ENCODE assay signal across 22 mouse cellular contexts in genomic region chr2:152887230-152887629, GRCm38 (mm10). TPM values are rescaled to one million over a fixed set of nuclear protein-coding genes. Genes with fewer than 3 reads are reported as not detected.
DNase-seq lines count a peak whose midpoint lies in the region; ATAC-seq and TF ChIP-seq lines count a peak whose summit lies in the region.
"Had no signal": no experiment of that assay in that cellular context is flagged by ENCODE, and none has a peak within 500 bp of the region (broad histone marks: within the 10 kb centered on the region; RNA-seq: fewer than 3 reads in every experiment).

No protein-coding gene starts in this region.

- WGBS in heart, adult 2 months = 81% methylated on average over 3 of the region's 3 CpGs
- WGBS in forebrain, embryonic 16.5 days = 91% methylated on average over 3 of the region's 3 CpGs

- in situ Hi-C loops in Patski (cut with MboI; ENCODE audit: low pct_unique_long_range_greater_than_20kb) = no loop called here

- H3K36me3 ChIP-seq in heart, adult 2 months (ENCODE audit: control insufficient read depth, insufficient read depth, low read length) = no peaks in the 10 kb centered on the region
- peaks cover 96% of the 10 kb centered on the region for H3K36me3 ChIP-seq in C2C12 (ENCODE audit: control insufficient read depth, insufficient read depth)
- H3K36me3 ChIP-seq in forebrain, embryonic 16.5 days (ENCODE audit: control insufficient read depth, insufficient read depth) = peaks cover 7% of the 10 kb centered on the region
- H3K36me3 ChIP-seq: hindbrain, embryonic 15.5 days had no signal

- H3K27me3 ChIP-seq in heart, adult 2 months (ENCODE audit: control insufficient read depth, insufficient read depth, low read length) = no peaks in the 10 kb centered on the region
- H3K27me3 ChIP-seq in C2C12 (ENCODE audit: control insufficient read depth, insufficient read depth, insufficient read length) = no peaks in the 10 kb centered on the region
- no peaks in the 10 kb centered on the region for H3K27me3 ChIP-seq in Patski
- H3K27me3 ChIP-seq in forebrain, embryonic 16.5 days (replicated peaks; ENCODE audit: control insufficient read depth, insufficient read depth, low read length) = no peaks in the 10 kb centered on the region
- H3K27me3 ChIP-seq: embryonic facial prominence, embryonic 13.5 days; forebrain, embryonic 12.5 days; heart, embryonic 12.5 days; hindbrain, embryonic 15.5 days had no signal

- peak; percentile 43 for TF ChIP-seq CTCF in heart, adult 2 months (IDR thresholded peaks at IDR 0.05)
- TF ChIP-seq CTCF in C2C12 (IDR thresholded peaks at IDR 0.05; ENCODE audit: control insufficient read depth, insufficient read depth, insufficient read length) = peak; percentile 5
- peak; percentile 35 for TF ChIP-seq CTCF in Patski (IDR thresholded peaks at IDR 0.05)

- ATAC-seq in Patski = no peak
- 0 out of 2 replicates have a peak, but pooled peaks have one; percentile 55 for ATAC-seq in megakaryocyte-erythroid progenitor cell, adult 5-6 weeks (replicated peaks; ENCODE audit: low FRiP score, low TSS enrichment, poor library complexity, severe bottlenecking)
- ATAC-seq in forebrain, embryonic 16.5 days = no peak
- ATAC-seq in CD4-positive, CD25-positive, alpha-beta regulatory T cell, adult 4 months = no peak
- ATAC-seq: activated CD4-positive, CD25-positive, alpha-beta regulatory T cell, adult 4 months; forebrain, postnatal 0 days had no signal

- intact Hi-C loops in heart, adult 2 months (cut with DNase I) = no loop called here
- intact Hi-C loops in heart, postnatal 36 days (cut with DNase I) = no loop called here

- no peak overlapping the region for H3K27ac ChIP-seq in heart, adult 2 months
- H3K27ac ChIP-seq in forebrain, embryonic 16.5 days (ENCODE audit: low read length) = no peak overlapping the region
- H3K27ac ChIP-seq: embryonic facial prominence, embryonic 13.5 days; forebrain, embryonic 12.5 days; hindbrain, embryonic 15.5 days had no signal

- no peaks in the 10 kb centered on the region for H3K4me1 ChIP-seq in heart, adult 2 months (ENCODE audit: control insufficient read depth, insufficient read depth, low read length)
- no peaks in the 10 kb centered on the region for H3K4me1 ChIP-seq in forebrain, embryonic 16.5 days (replicated peaks; ENCODE audit: control insufficient read depth, insufficient read depth, low read length)
- H3K4me1 ChIP-seq: embryonic facial prominence, embryonic 13.5 days; forebrain, embryonic 12.5 days; heart, embryonic 12.5 days; hindbrain, embryonic 15.5 days had no signal

- no peak for TF ChIP-seq POLR2A in heart, adult 2 months (IDR thresholded peaks at IDR 0.05; ENCODE audit: insufficient read depth, low read depth, low read length)

- POLR2A ChIA-PET in Patski (lab: Charles Lee) = no interaction called here

- no peaks in the 10 kb centered on the region for H3K79me3 ChIP-seq in C2C12 (ENCODE audit: low read depth)

- no peak overlapping the region for H3ac ChIP-seq in C2C12 (ENCODE audit: control insufficient read depth, insufficient read length, low read depth)

- H3K4me3 ChIP-seq in heart, adult 2 months = no peak overlapping the region
- H3K4me3 ChIP-seq in C2C12 (ENCODE audit: insufficient read depth, poor library complexity, severe bottlenecking) = no peak overlapping the region
- no peak overlapping the region for H3K4me3 ChIP-seq in forebrain, embryonic 16.5 days (replicated peaks; ENCODE audit: low read length)
- H3K4me3 ChIP-seq: embryonic facial prominence, embryonic 13.5 days; forebrain, embryonic 12.5 days; heart, embryonic 12.5 days; hindbrain, embryonic 15.5 days had no signal

- H3K79me2 ChIP-seq in heart, adult 2 months (replicated peaks; ENCODE audit: control insufficient read depth, insufficient read depth, low read length) = no peaks in the 10 kb centered on the region
- no peaks in the 10 kb centered on the region for H3K79me2 ChIP-seq in C2C12 (ENCODE audit: control insufficient read depth, insufficient read depth)

- H3K9ac ChIP-seq in heart, adult 2 months (ENCODE audit: low read depth, low read length) = no peak overlapping the region
- no peak overlapping the region for H3K9ac ChIP-seq in forebrain, embryonic 16.5 days (replicated peaks; ENCODE audit: low read depth, low read length)
- H3K9ac ChIP-seq: embryonic facial prominence, embryonic 13.5 days; forebrain, embryonic 12.5 days; forebrain, postnatal 0 days; heart, embryonic 12.5 days; hindbrain, embryonic 15.5 days had no signal

- H3K9me3 ChIP-seq in forebrain, embryonic 16.5 days (ENCODE audit: control insufficient read depth, low read length) = no peaks in the 10 kb centered on the region
- H3K9me3 ChIP-seq: embryonic facial prominence, embryonic 13.5 days; forebrain, embryonic 12.5 days; G1E; heart, embryonic 12.5 days; hindbrain, embryonic 15.5 days had no signal

- CTCF ChIA-PET in Patski (lab: Charles Lee) = interaction anchor here (1.4 to 2.2 kb wide), 2 partner anchors 10 to 12 kb away, joined by 4 to 6 read pairs; no protein-coding TSS in a partner anchor

- TF ChIP-seq EP300 in heart, adult 2 months (IDR thresholded peaks at IDR 0.05; ENCODE audit: insufficient read depth, low read depth, low read length) = no peak

- no peak overlapping the region for H3K4me2 ChIP-seq in forebrain, embryonic 16.5 days (ENCODE audit: low read length)
- H3K4me2 ChIP-seq: embryonic facial prominence, embryonic 13.5 days; forebrain, embryonic 12.5 days; heart, embryonic 12.5 days; hindbrain, embryonic 15.5 days had no signal

- no peak for DNase-seq in heart, adult 2 months
- DNase-seq in heart, postnatal 36 days = no peak
- DNase-seq in Patski (ENCODE audit: low read depth, low spot score) = no peak
- DNase-seq: adrenal gland, adult 2 months; adrenal gland, postnatal 25 days; cerebellum, adult 18-20 months; cerebellum, adult 9-11 months; cerebellum, postnatal 36 days; forebrain, postnatal 0 days; gastrocnemius, postnatal 36 days; heart, adult 18-20 months had no signal

TF ChIP-seq in C2C12, 6 proteins besides CTCF, POLR2A, EP300 and RAD21:
- no peak for TF ChIP-seq FOSL1 (IDR thresholded peaks at IDR 0.05; ENCODE audit: insufficient read depth, low read length, poor library complexity, severe bottlenecking)
- no peak for TF ChIP-seq MYOD1 (IDR thresholded peaks at IDR 0.05; ENCODE audit: control insufficient read depth, insufficient read length, low read depth)
- TF ChIP-seq USF1 (IDR thresholded peaks at IDR 0.05; ENCODE audit: low read depth) = no peak
- TF ChIP-seq MAX (IDR thresholded peaks at IDR 0.05) = no peak
- TF ChIP-seq MYOG (IDR thresholded peaks at IDR 0.05; ENCODE audit: control insufficient read depth, extremely low read depth, insufficient read length) = no peak
- TF ChIP-seq CEBPB (IDR thresholded peaks at IDR 0.05; ENCODE audit: low read depth) = no peak
TF ChIP-seq in C2C12: peak in this region for 0.

RNA-seq across cellular contexts. Expression of gene Mylk2, which starts 23.9 kb away (rescaled TPM):
- under 1 TPM; 0.08 to 0.09 TPM for total RNA-seq in heart, adult 2 months (2021)
- polyA plus RNA-seq in heart, adult 2 months (2012; rRNA removed) = 0.18 and 0.29 TPM in 2 replicates
- under 1 TPM in 1 of 2 experiments, not detected in 1; 0.22 TPM for total RNA-seq in heart, postnatal 36 days (2021)
- polyA plus RNA-seq in C2C12 (2012; fragmentation: generic; extraction: Trizol) (3.9 TPM), Patski (2021) (0.08 TPM)
- total RNA-seq in megakaryocyte-erythroid progenitor cell, adult 5-6 weeks (2014; fragmentation: Nextera tagmentation) = not detected in 2 replicates
- total RNA-seq in megakaryocyte-erythroid progenitor cell, adult 5-6 weeks (2017) = not detected in 2 replicates
- polyA plus RNA-seq in forebrain, embryonic 16.5 days (2015; fragmentation: Nextera tagmentation; extraction: Ambion mirVana) = not detected in 2 replicates
- not detected for polyA plus RNA-seq in CD4-positive, CD25-positive, alpha-beta regulatory T cell, adult 4 months (2017; shearing (Covaris generic))
- total RNA-seq: adrenal gland, adult 2 months; adrenal gland, postnatal 25 days had no signal
- polyA plus RNA-seq: activated CD4-positive, CD25-positive, alpha-beta regulatory T cell, adult 4 months; adrenal gland, adult 2 months; embryonic facial prominence, embryonic 13.5 days; forebrain, embryonic 12.5 days; forebrain, postnatal 0 days; G1E; hindbrain, embryonic 11.5 days had no signal

RNA-seq across cellular contexts. Expression of gene Tpx2, which starts 39.5 kb away (rescaled TPM):
- 1 to 10 TPM in 1 of 2 experiments, under 1 TPM in 1; 0.75 to 1.1 TPM for total RNA-seq in heart, adult 2 months (2021)
- polyA plus RNA-seq in heart, adult 2 months (2012; rRNA removed) = 0.18 and 0.50 TPM in 2 replicates
- total RNA-seq in heart, postnatal 36 days (2021) = 1 to 10 TPM in 1 of 2 experiments, under 1 TPM in 1; 0.89 to 1.6 TPM
- polyA plus RNA-seq in C2C12 (2012; fragmentation: generic; extraction: Trizol) = 54.8 TPM
- 55.7 TPM for polyA plus RNA-seq in Patski (2021)
- 51.9 and 52.3 TPM in 2 replicates for total RNA-seq in megakaryocyte-erythroid progenitor cell, adult 5-6 weeks (2014; fragmentation: Nextera tagmentation)
- 79.0 and 103 TPM in 2 replicates for total RNA-seq in megakaryocyte-erythroid progenitor cell, adult 5-6 weeks (2017)
- 40.0 and 49.6 TPM in 2 replicates for polyA plus RNA-seq in forebrain, embryonic 16.5 days (2015; fragmentation: Nextera tagmentation; extraction: Ambion mirVana)
- 1 to 10 TPM; 4.0 to 9.7 TPM for polyA plus RNA-seq in CD4-positive, CD25-positive, alpha-beta regulatory T cell, adult 4 months (2017; shearing (Covaris generic))

RNA-seq across cellular contexts. Expression of gene Foxs1, which starts 45.8 kb away (rescaled TPM):
- total RNA-seq in heart, adult 2 months (2021) = 1 to 10 TPM; 1.7 to 3.5 TPM
- polyA plus RNA-seq in heart, adult 2 months (2012; rRNA removed) = 9.0 and 10.5 TPM in 2 replicates
- total RNA-seq in heart, postnatal 36 days (2021) = 1 to 10 TPM; 2.8 to 3.6 TPM
- 55.0 TPM for polyA plus RNA-seq in C2C12 (2012; fragmentation: generic; extraction: Trizol)
- 0.04 TPM for polyA plus RNA-seq in Patski (2021)
- total RNA-seq in megakaryocyte-erythroid progenitor cell, adult 5-6 weeks (2014; fragmentation: Nextera tagmentation) = not detected in 2 replicates
- not detected in 2 replicates for total RNA-seq in megakaryocyte-erythroid progenitor cell, adult 5-6 weeks (2017)
- polyA plus RNA-seq in forebrain, embryonic 16.5 days (2015; fragmentation: Nextera tagmentation; extraction: Ambion mirVana) = 3.6 and 3.7 TPM in 2 replicates
- not detected for polyA plus RNA-seq in CD4-positive, CD25-positive, alpha-beta regulatory T cell, adult 4 months (2017; shearing (Covaris generic))
- total RNA-seq: G1E had no signal
- polyA plus RNA-seq: activated CD4-positive, CD25-positive, alpha-beta regulatory T cell, adult 4 months; G1E had no signal

RNA-seq across cellular contexts. Expression of gene Bcl2l1, which starts 55.7 kb away (rescaled TPM):
- 100 to 1,000 TPM in 1 of 2 experiments, 10 to 100 TPM in 1; 51.9 to 102 TPM for total RNA-seq in heart, adult 2 months (2021)
- polyA plus RNA-seq in heart, adult 2 months (2012; rRNA removed) = 48.1 and 51.2 TPM in 2 replicates
- 10 to 100 TPM; 52.5 to 73.5 TPM for total RNA-seq in heart, postnatal 36 days (2021)
- polyA plus RNA-seq in C2C12 (2012; fragmentation: generic; extraction: Trizol) = 67.3 TPM
- 133 TPM for polyA plus RNA-seq in Patski (2021)
- 5.7 and 6.7 TPM in 2 replicates for total RNA-seq in megakaryocyte-erythroid progenitor cell, adult 5-6 weeks (2014; fragmentation: Nextera tagmentation)
- 3.7 and 11.8 TPM in 2 replicates for total RNA-seq in megakaryocyte-erythroid progenitor cell, adult 5-6 weeks (2017)
- 176 and 188 TPM in 2 replicates for polyA plus RNA-seq in forebrain, embryonic 16.5 days (2015; fragmentation: Nextera tagmentation; extraction: Ambion mirVana)
- polyA plus RNA-seq in CD4-positive, CD25-positive, alpha-beta regulatory T cell, adult 4 months (2017; shearing (Covaris generic)) = 10 to 100 TPM; 55.5 to 75.0 TPM
